Mouse (Mus musculus): ENCODE data around the gene Syn2.
"Not testable (repeated sequence)": the region's sequence is repeated elsewhere in the genome, so short reads cannot be mapped to it uniquely, and the experiment has no call there.

Gene Syn2

GRCm38 (mm10) chr6:115174845-115175244 lies 40.1 kb downstream of the Syn2 start:
- no peak for DNase-seq (ENCODE audit: low spot score in 2 of 2)

GRCm38 (mm10) chr6:115178826-115179225 lies 44.1 kb downstream of the Syn2 start:
- no peak for DNase-seq (ENCODE audit: low spot score in 2 of 2)

- no peak for DNase-seq (ENCODE audit: low spot score in 2 of 2)
These were observed 46.4 kb downstream of the Syn2 start for GRCm38 (mm10) chr6:115181094-115181493.

- no peak for DNase-seq (ENCODE audit: low spot score in 2 of 2)
These were observed 56.4 kb downstream of the Syn2 start for GRCm38 (mm10) chr6:115191111-115191510.

GRCm38 (mm10) chr6:115200753-115201152 lies 66.1 kb downstream of the Syn2 start:
- no peak for DNase-seq (ENCODE audit: low spot score in 2 of 2)

GRCm38 (mm10) chr6:115203029-115203428 lies 68.3 kb downstream of the Syn2 start:
- no peak for DNase-seq (ENCODE audit: low spot score in 2 of 2)

- DNase-seq (ENCODE audit: low spot score in 2 of 2) = peak; percentile 39 to 54
These were observed 75.5 kb downstream of the Syn2 start for GRCm38 (mm10) chr6:115210187-115210586.

GRCm38 (mm10) chr6:115210820-115211219 lies 76.1 kb downstream of the Syn2 start:
- DNase-seq (ENCODE audit: low spot score in 2 of 2) = no peak

GRCm38 (mm10) chr6:115212132-115212903 lies 77.6 kb downstream of the Syn2 start:
- DNase-seq (ENCODE audit: low spot score in 2 of 2) = no peak

GRCm38 (mm10) chr6:115213129-115213528 lies 78.4 kb downstream of the Syn2 start:
- DNase-seq (ENCODE audit: low spot score in 2 of 2) = no peak

- peak; percentile 45 to 70 for DNase-seq (ENCODE audit: low spot score in 2 of 2)
These were observed 86.5 kb downstream of the Syn2 start for GRCm38 (mm10) chr6:115221215-115221641.

- DNase-seq (ENCODE audit: low spot score in 2 of 2) = no peak
These were observed 90.8 kb downstream of the Syn2 start for GRCm38 (mm10) chr6:115225519-115225918.

GRCm38 (mm10) chr6:115227043-115227442 lies 92.3 kb downstream of the Syn2 start, which contains the start of gene Gm17482:
Gene Gm17482 (plus strand): TSS chr6:115227343.
- DNase-seq (ENCODE audit: low spot score in 2 of 2) = no peak

GRCm38 (mm10) chr6:115227529-115227928 lies 92.8 kb downstream of the Syn2 start:
- peak; percentile 59 to 88 for DNase-seq (ENCODE audit: low spot score in 2 of 2)

GRCm38 (mm10) chr6:115230557-115230956 lies 95.9 kb downstream of the Syn2 start:
- no peak for DNase-seq (ENCODE audit: low spot score in 2 of 2)

GRCm38 (mm10) chr6:115231836-115232235 lies 97.1 kb downstream of the Syn2 start:
- no peak for DNase-seq (ENCODE audit: low spot score in 2 of 2)

GRCm38 (mm10) chr6:115232562-115232961 lies 97.9 kb downstream of the Syn2 start:
- DNase-seq (ENCODE audit: low spot score in 2 of 2) = no peak

- DNase-seq (ENCODE audit: low spot score in 2 of 2) = no peak
These were observed 103.6 kb downstream of the Syn2 start for GRCm38 (mm10) chr6:115238031-115239027.

- DNase-seq (ENCODE audit: low spot score in 2 of 2) = no peak
These were observed 104.6 kb downstream of the Syn2 start for GRCm38 (mm10) chr6:115239335-115239734.

- not testable (repeated sequence) for DNase-seq (ENCODE audit: low spot score in 2 of 2)
These were observed 105.7 kb downstream of the Syn2 start for GRCm38 (mm10) chr6:115240431-115240830.

- no peak for DNase-seq (ENCODE audit: low spot score in 2 of 2)
These were observed 106.5 kb downstream of the Syn2 start for GRCm38 (mm10) chr6:115241131-115241699.

GRCm38 (mm10) chr6:115241939-115242338 lies 107.2 kb downstream of the Syn2 start:
- no peak for DNase-seq (ENCODE audit: low spot score in 2 of 2)
